Mouse (Mus musculus) forebrain, embryonic 16.5 days (tissue): ENCODE data around the gene Haus7. TPM values are rescaled to one million over a fixed set of nuclear protein-coding genes. Genes with fewer than 3 reads are reported as not detected.
"Not testable (repeated sequence)": the region's sequence is repeated elsewhere in the genome, so short reads cannot be mapped to it uniquely, and the experiment has no call there.

Source experiments
- ATAC-seq: fragments of 200-750 bp; cut with Nextera tagmentation; 2 replicates; pipeline ENCODE4 v1.8.0; 2017; ENCODE audit warnings: mild to moderate bottlenecking, moderate library complexity
- H3K27ac ChIP-seq: fragments of 300-500 bp; sonication (generic); 2 replicates; pipeline ENCODE4 v1.5.1; 2014; ENCODE audit warnings: low read length, control low read depth
- H3K27me3 ChIP-seq: fragments of 300-500 bp; sonication (generic); replicated peaks from 2 replicates; pipeline ENCODE4 v1.6.1; 2014; ENCODE audit warnings: low read length; ENCODE audit not compliant: control insufficient read depth, insufficient read depth
- H3K36me3 ChIP-seq: fragments of 300-500 bp; sonication (generic); 2 replicates; pipeline ENCODE4 v1.6.1; 2014; ENCODE audit not compliant: control insufficient read depth, insufficient read depth
- H3K4me1 ChIP-seq: fragments of 300-500 bp; sonication (generic); replicated peaks from 2 replicates; pipeline ENCODE4 v1.6.1; 2014; ENCODE audit warnings: low read length; ENCODE audit not compliant: control insufficient read depth, insufficient read depth
- H3K4me2 ChIP-seq: fragments of 300-500 bp; sonication (generic); 2 replicates; pipeline ENCODE4 v1.6.1; 2014; ENCODE audit warnings: mild to moderate bottlenecking, low read length, control low read depth
- H3K4me3 ChIP-seq: fragments of 300-500 bp; sonication (generic); replicated peaks from 2 replicates; pipeline ENCODE4 v1.5.1; 2014; ENCODE audit warnings: mild to moderate bottlenecking, low read length, control low read depth
- H3K9ac ChIP-seq: fragments of 300-500 bp; sonication (generic); replicated peaks from 2 replicates; pipeline ENCODE4 v1.6.1; 2014; ENCODE audit warnings: low read depth, low read length, control low read depth
- H3K9me3 ChIP-seq: fragments of 300-500 bp; sonication (generic); 2 replicates; pipeline ENCODE4 v1.6.1; 2016; ENCODE audit warnings: low read length; ENCODE audit not compliant: control insufficient read depth
- WGBS: fragments of 180-500 bp; shearing (Covaris S2); extraction: QIAGEN DNeasy Blood & Tissue Kit; methylation state at CpG from one replicate; pipeline ENCODE4 v1.1.7; 2014; 5-methylcytosine and 5-hydroxymethylcytosine counted together
- polyA plus RNA-seq: library from polyadenylated mRNA; unstranded; fragments of >200 nt; fragmentation: Nextera tagmentation; extraction: Ambion mirVana; gene quantifications from 2 replicates; pipeline ENCODE4 v1.2.1, GENCODE M21; 2015

The Haus7 gene
- 59.5 and 60.1 TPM in 2 replicates for polyA plus RNA-seq

- Histone ChIP-seq H3K4me2 (peak within 1 kb of the TSS; percentile 65), H3K27me3 (no peaks in the 10 kb centered on the region), H3K9ac (peak within 1 kb of the TSS; percentile 60), H3K4me1 (peaks cover 8% of the 10 kb centered on the region), H3K4me3 (peak within 1 kb of the TSS; percentile 53), H3K9me3 (no peaks in the 10 kb centered on the region), H3K27ac (no peak within 1 kb of the TSS), H3K36me3 (no peaks in the 10 kb centered on the region)
- 26% methylated on average over 24 of the region's 26 CpGs for WGBS
- ATAC-seq = peak; percentile 100
These were observed at the start of gene Haus7 for GRCm38 (mm10) chrX:73458877-73459392. TSS of gene Haus7 (minus strand) at chrX:73459044.

DNA sequence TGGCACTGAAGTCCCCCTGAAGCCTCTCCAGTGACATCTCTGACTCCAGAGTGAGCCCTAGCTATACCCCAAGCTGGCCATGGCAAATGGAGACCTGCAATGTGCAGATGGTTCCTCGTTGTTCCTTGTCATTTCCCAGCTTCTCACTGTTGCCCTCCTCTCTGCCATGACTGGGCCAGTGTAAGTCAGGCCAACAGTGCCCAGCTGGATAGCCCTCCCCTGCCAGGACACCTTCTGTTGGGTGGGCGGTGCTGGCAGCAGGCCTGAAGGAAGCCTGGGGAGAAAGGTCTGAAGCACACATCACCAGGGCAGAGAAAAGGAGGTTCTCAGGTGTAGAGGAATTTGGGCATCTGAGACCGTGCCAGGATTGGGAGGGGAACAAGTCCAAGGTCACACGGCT, 47.7 kb upstream of the Haus7 start:
- ATAC-seq = no peak
- no peak overlapping the region for H3K4me3 ChIP-seq
- H3K9ac ChIP-seq = no peak overlapping the region
- H3K27ac ChIP-seq = no peak overlapping the region
- no peaks in the 10 kb centered on the region; the same call in 1 of the 2 replicates for H3K4me1 ChIP-seq
- H3K27me3 ChIP-seq = no peaks in the 10 kb centered on the region
- H3K36me3 ChIP-seq = no peaks in the 10 kb centered on the region
- 67% methylated on average over 4 of the region's 4 CpGs for WGBS
- H3K4me2 ChIP-seq = no peak overlapping the region
- no peaks in the 10 kb centered on the region for H3K9me3 ChIP-seq

- Histone ChIP-seq H3K4me1 (no peaks in the 10 kb centered on the region; the same call in 1 of the 2 replicates), H3K4me3 (no peak overlapping the region), H3K9me3 (no peaks in the 10 kb centered on the region), H3K4me2 (no peak overlapping the region), H3K36me3 (no peaks in the 10 kb centered on the region), H3K9ac (no peak overlapping the region), H3K27me3 (no peaks in the 10 kb centered on the region), H3K27ac (no peak overlapping the region)
- no peak for ATAC-seq
- 69% methylated on average over 5 of the region's 5 CpGs for WGBS
These were observed 46.4 kb upstream of the Haus7 start for GRCm38 (mm10) chrX:73505130-73505735.

DNA sequence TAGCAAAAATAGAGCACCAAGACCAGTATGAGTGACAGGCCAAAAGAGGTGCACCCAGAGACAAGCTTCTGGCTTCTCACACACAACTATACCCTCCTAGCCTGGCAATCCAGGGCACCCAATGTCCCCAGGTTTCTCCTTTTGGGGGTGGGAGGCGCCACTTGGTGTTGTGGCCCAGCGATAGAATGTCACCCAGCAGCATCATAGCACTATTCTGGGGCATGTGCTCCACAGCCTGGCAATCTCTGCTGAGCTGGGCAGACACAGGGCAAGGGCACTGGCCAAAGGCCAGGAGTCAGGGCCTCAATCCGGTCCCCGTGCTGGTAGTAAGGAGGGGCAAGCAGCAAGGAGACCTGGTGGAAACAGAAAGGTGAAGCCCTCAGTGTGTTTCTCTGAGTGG, 37.9 kb upstream of the Haus7 start:
- Histone ChIP-seq H3K36me3 (no peaks in the 10 kb centered on the region), H3K27me3 (no peaks in the 10 kb centered on the region), H3K9ac (no peak overlapping the region), H3K4me3 (no peak overlapping the region), H3K9me3 (no peaks in the 10 kb centered on the region), H3K27ac (no peak overlapping the region), H3K4me2 (no peak overlapping the region), H3K4me1 (no peaks in the 10 kb centered on the region)
- no peak for ATAC-seq
- 93% methylated on average over 4 of the region's 4 CpGs for WGBS

- not testable (repeated sequence) for H3K4me2 ChIP-seq, H3K27me3 ChIP-seq, H3K9ac ChIP-seq, H3K4me3 ChIP-seq, H3K27ac ChIP-seq, H3K4me1 ChIP-seq, H3K36me3 ChIP-seq, H3K9me3 ChIP-seq
- ATAC-seq = peak; percentile 87
- 8% methylated on average over 1 of the region's 2 CpGs for WGBS
These were observed 34.7 kb upstream of the Haus7 start for GRCm38 (mm10) chrX:73493567-73493966.

DNA sequence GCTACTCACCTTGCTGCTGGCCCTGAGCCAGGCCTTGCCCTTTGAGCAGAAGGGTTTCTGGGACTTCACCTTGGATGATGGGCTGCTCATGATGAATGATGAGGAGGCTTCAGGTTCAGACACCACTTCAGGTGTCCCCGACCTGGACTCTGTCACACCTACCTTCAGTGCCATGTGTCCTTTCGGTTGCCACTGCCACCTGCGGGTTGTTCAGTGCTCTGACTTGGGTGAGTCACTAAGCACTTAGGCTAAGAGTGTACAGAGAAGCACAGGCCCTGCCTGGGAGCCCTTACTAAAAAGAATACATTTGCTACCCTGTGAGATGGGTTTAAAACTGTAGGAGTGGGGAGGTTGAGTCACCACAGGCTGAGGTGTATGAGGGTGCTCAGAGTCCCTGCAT, 32.0 kb upstream of the Haus7 start:
- Histone ChIP-seq H3K27me3 (no peaks in the 10 kb centered on the region), H3K4me2 (no peak overlapping the region), H3K9me3 (no peaks in the 10 kb centered on the region), H3K36me3 (no peaks in the 10 kb centered on the region), H3K4me3 (no peak overlapping the region), H3K27ac (no peak overlapping the region), H3K4me1 (no peaks in the 10 kb centered on the region), H3K9ac (no peak overlapping the region)
- WGBS = 73% methylated on average over 3 of the region's 3 CpGs
- ATAC-seq = no peak

- Histone ChIP-seq H3K27me3 (no peaks in the 10 kb centered on the region), H3K4me3 (no peak overlapping the region), H3K4me2 (no peak overlapping the region), H3K4me1 (no peaks in the 10 kb centered on the region), H3K9me3 (no peaks in the 10 kb centered on the region), H3K27ac (no peak overlapping the region), H3K9ac (no peak overlapping the region), H3K36me3 (no peaks in the 10 kb centered on the region)
- no peak for ATAC-seq
- 64% methylated on average over 4 of the region's 4 CpGs for WGBS
These were observed 31.3 kb upstream of the Haus7 start for GRCm38 (mm10) chrX:73490186-73490585.

DNA sequence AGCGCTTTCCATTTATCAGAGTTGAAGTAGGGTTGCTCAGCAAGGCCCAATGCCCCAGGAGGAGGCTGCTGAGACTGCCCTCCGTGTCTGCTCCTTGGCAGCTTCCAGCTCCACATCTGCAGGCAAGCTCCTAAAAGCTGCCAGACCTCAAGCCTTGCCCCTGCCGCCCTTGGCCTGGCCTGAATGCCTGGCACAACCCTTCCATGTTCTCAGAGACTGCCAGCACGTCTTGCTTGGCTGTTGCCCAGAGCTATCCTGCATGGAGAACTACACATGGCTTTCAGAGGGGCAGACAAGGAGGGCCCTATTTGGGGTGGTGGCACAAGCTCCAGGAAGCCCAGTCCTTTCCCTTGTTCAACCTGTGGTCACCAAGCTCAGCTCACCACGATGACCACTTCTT, 28.1 kb upstream of the Haus7 start:
- no peak overlapping the region for H3K4me3 ChIP-seq
- H3K36me3 ChIP-seq = no peaks in the 10 kb centered on the region
- no peak overlapping the region for H3K9ac ChIP-seq
- WGBS = 56% methylated on average over 5 of the region's 5 CpGs
- ATAC-seq = no peak
- H3K9me3 ChIP-seq = no peaks in the 10 kb centered on the region
- no peaks in the 10 kb centered on the region for H3K27me3 ChIP-seq
- H3K4me2 ChIP-seq = no peak overlapping the region
- no peak overlapping the region for H3K27ac ChIP-seq
- no peaks in the 10 kb centered on the region; the same call in 1 of the 2 replicates for H3K4me1 ChIP-seq

- H3K27ac ChIP-seq = no peak overlapping the region
- H3K4me1 ChIP-seq = no peaks in the 10 kb centered on the region; the same call in 1 of the 2 replicates
- no peak for ATAC-seq
- no peaks in the 10 kb centered on the region for H3K36me3 ChIP-seq
- no peak overlapping the region for H3K4me3 ChIP-seq
- WGBS = 89% methylated on average over 4 of the region's 4 CpGs
- no peak overlapping the region for H3K4me2 ChIP-seq
- no peak overlapping the region for H3K9ac ChIP-seq
- H3K27me3 ChIP-seq = no peaks in the 10 kb centered on the region
- H3K9me3 ChIP-seq = no peaks in the 10 kb centered on the region
These were observed 26.0 kb upstream of the Haus7 start for GRCm38 (mm10) chrX:73484870-73485269.
